Mouse (Mus musculus) heart, postnatal 0 days (tissue): ENCODE data around the gene Gabrb1.

Experiments used
- CTCF ChIP-seq: IDR thresholded peaks from 2 replicates; pipeline ENCODE4 v1.5.1; 2016; ENCODE audit warnings: antibody characterized with exemption, control low read depth, low read depth
- EP300 ChIP-seq: IDR thresholded peaks from 2 replicates; pipeline ENCODE4 v1.6.1; 2016; ENCODE audit warnings: antibody characterized with exemption, low read depth

GRCm38 (mm10) chr5:71614311-71614710, 43.6 kb upstream of the Gabrb1 start:
- TF ChIP-seq CTCF = no peak
- no peak for TF ChIP-seq EP300
